In the genomic region with DNA sequence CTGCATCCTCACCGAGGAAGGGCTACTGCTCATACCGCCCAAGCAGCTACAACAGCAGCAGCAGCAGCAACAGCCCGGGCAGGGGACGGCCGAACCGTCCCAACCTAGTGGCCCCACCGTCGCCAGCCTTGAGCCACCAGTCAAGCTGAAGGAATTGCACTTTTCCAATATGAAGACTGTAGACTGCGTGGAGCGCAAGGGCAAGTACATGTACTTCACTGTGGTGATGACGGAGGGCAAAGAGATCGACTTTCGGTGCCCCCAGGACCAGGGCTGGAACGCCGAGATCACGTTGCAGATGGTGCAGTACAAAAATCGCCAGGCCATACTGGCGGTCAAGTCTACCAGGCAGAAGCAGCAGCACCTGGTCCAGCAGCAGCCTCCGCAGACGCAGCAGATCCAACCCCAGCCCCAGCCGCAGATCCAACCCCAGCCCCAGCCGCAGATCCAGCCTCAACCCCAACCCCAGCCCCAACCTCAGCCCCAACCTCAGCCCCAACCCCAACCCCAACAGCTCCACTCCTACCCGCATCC, we compare ENCODE assay signal across 8 mouse cellular contexts. TPM values are rescaled to one million over a fixed set of nuclear protein-coding genes. Genes with fewer than 3 reads are reported as not detected.
DNase-seq lines count a peak whose midpoint lies in the region; ATAC-seq lines count a peak whose summit lies in the region.

No protein-coding gene starts in this region.

- peak overlapping the region; percentile 91 for H3K27ac ChIP-seq in forebrain, embryonic 12.5 days

- peak; percentile 61 for DNase-seq in adrenal gland, postnatal 14 days
- DNase-seq in adrenal gland, adult (ENCODE audit: inconsistent age in 2 of 2, low spot score in 1 of 2), result no peak
- peak; percentile 44 for DNase-seq in ovary, postnatal 10 days (ENCODE audit: low spot score)
- no peak for DNase-seq in ovary, postnatal 14 days (ENCODE audit: low spot score)
- no peak for DNase-seq in adrenal gland, postnatal 10 days

- no peaks in the 10 kb centered on the region for H3K36me3 ChIP-seq in forebrain, embryonic 12.5 days (replicated peaks)

- peak overlapping the region; percentile 71 for H3K4me3 ChIP-seq in forebrain, embryonic 12.5 days (replicated peaks)

- peaks cover 28% of the 10 kb centered on the region for H3K4me1 ChIP-seq in forebrain, embryonic 12.5 days

- under 1% methylated on average over 23 of the region's 23 CpGs for WGBS in forebrain, embryonic 12.5 days

- H3K9ac ChIP-seq in forebrain, embryonic 12.5 days, result peak overlapping the region; percentile 87

- H3K4me2 ChIP-seq in forebrain, embryonic 12.5 days, result peak overlapping the region; percentile 95

- ATAC-seq in forebrain, embryonic 12.5 days (ENCODE audit: low FRiP score), result peak; percentile 62
- peak; percentile 1 for ATAC-seq in inflammation-experienced regulatory T-cells, adult 6 months
- ATAC-seq in megakaryocyte, adult 5-6 weeks (ENCODE audit: poor library complexity, severe bottlenecking), result peak; percentile 13

- H3K27me3 ChIP-seq in forebrain, embryonic 12.5 days, result peaks cover 13% of the 10 kb centered on the region; the same call in 1 of the 2 replicates

- no peaks in the 10 kb centered on the region for H3K9me3 ChIP-seq in forebrain, embryonic 12.5 days

RNA-seq across cellular contexts. Expression of gene Phlda1, which starts 0.9 kb away (rescaled TPM):
- 50.8 and 76.7 TPM in 2 replicates for total RNA-seq in adrenal gland, postnatal 14 days (2021)
- polyA plus RNA-seq in forebrain, embryonic 12.5 days (2016; fragmentation: Nextera tagmentation; extraction: Ambion mirVana), result 17.8 and 18.0 TPM in 2 replicates
- polyA plus RNA-seq in inflammation-experienced regulatory T-cells, adult 6 months (2017; shearing (Covaris generic)), result 1 to 10 TPM; 6.4 to 8.0 (median 6.8) TPM
- total RNA-seq in megakaryocyte, adult 5-6 weeks (2015), result 8.6 and 9.1 TPM in 2 replicates
- total RNA-seq in megakaryocyte, adult 5-6 weeks (2017), result 0.84 and 1.2 TPM in 2 replicates
- total RNA-seq in adrenal gland, postnatal 10 days (2021), result 10 to 100 TPM; 36.3 to 40.2 TPM

RNA-seq across cellular contexts. Expression of gene Nap1l1, which starts 34.0 kb away (rescaled TPM):
- 153 and 160 TPM in 2 replicates for total RNA-seq in adrenal gland, postnatal 14 days (2021)
- 348 and 361 TPM in 2 replicates for polyA plus RNA-seq in forebrain, embryonic 12.5 days (2016; fragmentation: Nextera tagmentation; extraction: Ambion mirVana)
- polyA plus RNA-seq in inflammation-experienced regulatory T-cells, adult 6 months (2017; shearing (Covaris generic)), result 100 to 1,000 TPM; 122 to 256 (median 122) TPM
- total RNA-seq in megakaryocyte, adult 5-6 weeks (2015), result 369 and 375 TPM in 2 replicates
- 346 and 431 TPM in 2 replicates for total RNA-seq in megakaryocyte, adult 5-6 weeks (2017)
- 100 to 1,000 TPM; 130 to 141 TPM for total RNA-seq in adrenal gland, postnatal 10 days (2021)

Comparison
In these comparisons a context has a peak if more than half of its experiments do, and no peak if none do; other contexts are left out.
1. DNase-seq: peak in adrenal gland, postnatal 14 days (single experiment) and ovary, postnatal 10 days (single experiment); none in adrenal gland, adult (0 of 2), ovary, postnatal 14 days (single experiment) and adrenal gland, postnatal 10 days (single experiment).
2. ATAC-seq: peak in every context shown above with its lines; median percentile 62 in forebrain, embryonic 12.5 days; 13 in megakaryocyte, adult 5-6 weeks; 1 in inflammation-experienced regulatory T-cells, adult 6 months.